Mouse (Mus musculus) retina, adult 2 months (tissue): ENCODE measurements at regions not wholly inside any gene's neighbourhood (a gene's known extent, or its start where the extent isn't known, plus 50 kb on each side); places are given as distances from the start of the nearest gene placed in this dataset.

ENCODE experiments used
- DNase-seq: peaks from one replicate; pipeline ENCODE4 v3.0.0-alpha.2; 2012; ENCODE audit warnings: low read depth, low spot score

GRCm38 (mm10) chrX:166725761-166726503 is 140.4 kb upstream of the Egfl6 start:
- DNase-seq: no peak

- no peak for DNase-seq
These were observed 132.6 kb upstream of the Egfl6 start for GRCm38 (mm10) chrX:166718075-166718474.

- no peak for DNase-seq
These were observed 123.8 kb upstream of the Egfl6 start for GRCm38 (mm10) chrX:166709306-166709705.

- DNase-seq: no peak
These were observed 122.6 kb upstream of the Egfl6 start for GRCm38 (mm10) chrX:166708106-166708505.

DNA sequence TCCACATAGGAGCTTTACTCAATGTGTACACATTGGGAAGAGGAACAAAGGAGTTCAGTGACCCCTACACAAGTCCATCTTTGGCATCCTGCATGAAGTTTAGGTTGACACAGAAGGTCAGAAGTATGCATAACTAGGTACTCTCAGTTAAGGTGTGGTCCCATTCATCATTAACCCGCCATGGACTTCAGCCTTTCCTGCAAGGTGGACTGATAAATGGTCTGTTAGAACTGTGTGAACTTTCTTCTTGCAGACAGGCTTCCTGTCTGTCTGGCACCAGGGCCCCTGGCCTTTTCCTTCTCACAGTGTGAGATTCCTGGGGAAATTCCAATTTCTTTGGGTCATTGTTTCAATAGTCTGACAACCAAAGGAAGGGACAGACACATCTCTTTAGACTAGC is 121.5 kb upstream of the Egfl6 start:
- DNase-seq: no peak

- no peak for DNase-seq
These were observed 118.8 kb upstream of the Egfl6 start for GRCm38 (mm10) chrX:166704311-166704710.

- DNase-seq: no peak
These were observed 108.7 kb upstream of the Egfl6 start for GRCm38 (mm10) chrX:166694219-166694618.

GRCm38 (mm10) chrX:166688779-166689178 is 103.3 kb upstream of the Egfl6 start:
- DNase-seq: no peak

GRCm38 (mm10) chrX:166673404-166673803 is 87.9 kb upstream of the Egfl6 start:
- no peak for DNase-seq

DNA sequence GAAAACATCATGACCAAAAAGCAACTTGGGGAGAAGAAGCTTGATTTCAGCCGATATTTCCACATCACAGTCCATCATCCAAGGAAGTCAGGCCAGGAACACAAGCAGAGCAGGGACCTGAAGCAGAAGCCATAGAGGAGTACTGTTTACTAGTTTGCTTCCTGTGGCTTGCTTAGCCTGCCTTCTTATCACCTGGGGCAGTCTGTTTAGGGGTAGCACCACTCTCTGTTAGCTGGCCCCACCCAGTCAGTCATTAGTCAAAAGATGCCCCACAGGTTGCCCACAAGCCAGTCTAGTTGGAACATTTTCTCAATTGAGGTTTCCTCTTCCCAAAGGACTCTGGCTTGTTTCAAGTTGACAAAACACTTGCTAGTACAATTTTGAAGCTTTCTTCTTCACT is 87.1 kb upstream of the Egfl6 start:
- no peak for DNase-seq

DNA sequence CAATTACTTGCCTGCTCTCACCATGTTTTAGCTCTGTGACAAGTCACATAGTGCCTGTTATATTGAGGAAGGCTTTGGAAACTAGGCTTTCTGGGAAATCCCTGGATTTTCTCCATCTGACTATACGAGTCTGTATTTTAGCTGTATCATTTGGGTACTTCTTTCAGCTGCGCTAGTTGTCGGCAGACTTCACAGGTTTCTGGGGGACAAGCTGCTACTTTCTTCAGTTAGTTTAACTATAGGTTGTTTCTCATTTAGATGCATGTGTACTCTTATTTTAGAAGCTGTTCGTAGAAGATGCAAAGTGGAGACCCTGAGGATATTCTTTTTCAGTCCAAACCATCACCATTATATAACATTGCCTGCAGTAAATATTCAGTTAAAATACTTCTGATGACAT is 86.3 kb upstream of the Egfl6 start:
- DNase-seq: no peak

- DNase-seq: no peak
These were observed 80.8 kb upstream of the Egfl6 start for GRCm38 (mm10) chrX:166666304-166666703.

DNA sequence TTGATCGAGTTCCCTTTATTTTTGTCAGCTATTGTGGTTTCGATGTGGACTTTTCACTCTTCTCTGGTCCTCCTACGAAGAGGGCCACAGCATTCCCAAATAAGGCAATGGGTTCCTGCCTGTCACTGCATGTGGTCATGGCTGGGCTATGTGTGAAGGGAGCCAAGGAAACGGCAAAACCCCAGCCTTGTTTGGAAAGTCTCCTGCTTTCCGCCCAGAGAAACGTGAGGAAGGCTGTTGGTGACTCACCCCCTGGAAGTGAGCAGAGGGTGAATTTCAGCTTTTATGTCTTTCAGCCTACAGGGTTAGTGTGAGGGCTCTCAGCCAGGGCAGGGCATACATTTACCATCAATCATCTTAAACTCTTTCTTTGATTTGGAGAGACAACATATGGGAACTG is 76.3 kb upstream of the Egfl6 start:
- no peak for DNase-seq

DNA sequence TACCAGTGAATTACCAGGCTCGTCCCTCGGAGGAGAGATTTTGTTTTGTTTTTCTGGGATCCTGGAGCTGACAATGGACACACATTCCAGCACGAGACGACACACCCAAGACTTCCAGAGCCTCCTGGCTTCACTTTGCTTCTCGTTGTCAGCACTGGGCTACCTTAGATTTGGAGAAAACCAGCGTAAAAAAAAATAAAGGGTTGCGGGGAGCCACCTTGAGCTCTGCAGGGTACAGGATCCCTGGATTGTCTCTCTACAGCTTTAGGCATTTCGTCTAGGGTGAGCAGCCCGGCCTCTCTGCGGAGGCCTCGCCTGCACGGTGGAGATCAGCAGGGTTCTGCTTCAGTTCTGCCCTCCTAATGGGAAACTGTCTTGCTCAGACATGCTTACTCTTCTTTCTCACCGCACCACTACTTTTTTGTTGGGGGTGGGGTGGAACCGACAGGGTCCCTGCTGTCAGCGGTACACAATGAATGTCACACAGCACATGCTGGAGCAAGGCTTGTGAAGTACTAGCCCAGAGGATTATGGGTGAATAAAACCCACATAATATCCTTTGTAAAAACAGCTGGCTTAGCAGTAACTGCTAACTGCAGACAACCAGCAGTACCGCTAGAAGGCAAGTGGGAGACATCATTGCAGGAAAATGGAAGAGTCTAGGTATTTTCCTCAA is 75.7 kb upstream of the Egfl6 start:
- DNase-seq: no peak

DNA sequence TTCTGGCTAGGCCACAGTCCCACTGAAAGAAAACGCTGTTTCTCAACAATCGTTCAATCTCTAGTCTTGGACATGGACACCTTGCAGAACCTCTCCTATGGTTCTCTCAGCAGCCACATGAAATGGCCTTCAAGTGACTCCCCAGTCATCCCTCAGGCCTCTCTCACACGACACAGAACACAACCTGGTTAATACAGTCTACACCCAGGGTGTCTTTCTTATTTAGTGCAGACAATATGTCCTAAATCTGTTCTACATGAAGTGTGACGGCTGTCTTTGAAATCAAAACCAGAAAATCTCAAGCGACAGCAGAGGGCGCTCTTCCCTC is 75.2 kb upstream of the Egfl6 start:
- DNase-seq: peak; percentile 50

DNA sequence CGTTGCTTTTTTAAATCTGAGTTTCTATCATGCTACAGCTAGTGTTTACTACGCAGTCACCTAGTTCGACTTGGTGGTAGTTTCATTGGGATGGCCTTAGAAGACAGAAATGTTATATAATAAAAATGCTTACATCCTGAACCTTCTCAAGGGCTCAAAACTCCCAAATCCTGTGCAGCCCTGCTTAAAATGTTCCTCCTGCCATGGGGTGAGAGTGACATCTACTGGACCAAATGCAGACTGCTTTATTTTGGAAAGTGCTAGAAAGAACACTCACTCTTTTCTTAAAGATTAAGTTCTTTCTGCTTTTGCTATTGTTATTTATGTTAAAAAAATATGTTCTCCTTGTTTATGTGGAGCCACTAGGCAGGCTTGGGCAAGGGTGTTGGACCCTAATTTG is 66.9 kb upstream of the Egfl6 start:
- peak; percentile 25 for DNase-seq

DNA sequence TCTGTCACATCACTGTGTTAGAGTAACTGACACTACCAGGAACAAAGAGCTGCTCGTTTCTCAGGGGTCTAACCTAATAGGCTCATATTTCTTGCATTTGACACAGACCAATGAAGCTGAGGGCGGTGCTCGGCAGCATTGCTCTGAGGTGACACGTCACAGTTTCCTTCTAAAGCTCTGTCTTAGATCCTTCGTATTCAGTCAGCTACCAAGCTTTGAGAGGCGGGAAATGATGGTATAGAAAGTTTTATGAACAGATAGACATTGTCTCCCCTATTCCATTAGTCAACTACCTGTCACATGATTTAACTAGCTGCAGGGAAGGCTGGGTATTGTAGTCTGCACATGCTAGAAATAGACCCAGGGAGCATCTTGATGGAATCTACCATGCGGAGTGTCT is 60.2 kb upstream of the Egfl6 start:
- no peak for DNase-seq

DNA sequence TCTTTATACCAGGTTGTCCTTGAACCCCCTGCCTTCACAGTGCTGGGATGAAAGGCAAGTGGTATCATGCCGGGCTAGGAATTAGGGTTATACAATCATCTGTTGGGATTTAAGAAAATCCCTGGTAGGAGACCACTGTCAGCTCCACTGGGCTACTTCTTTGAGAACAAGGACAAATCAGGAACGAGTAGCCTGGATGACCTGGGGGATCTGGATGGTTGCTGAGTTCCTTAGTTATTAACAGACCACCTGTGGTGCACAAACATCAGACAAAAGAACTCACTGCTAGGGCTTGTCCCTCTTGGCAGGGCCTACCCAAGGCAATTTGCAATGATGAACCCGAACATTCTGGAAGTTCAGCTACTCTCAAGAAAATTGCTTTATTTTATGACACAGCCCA is 55.7 kb upstream of the Egfl6 start:
- DNase-seq: no peak

GRCm38 (mm10) chrX:166640258-166640657 is 54.7 kb upstream of the Egfl6 start:
- DNase-seq: no peak
